Mouse (Mus musculus): ENCODE measurements around the gene Dgki. TPM values are rescaled to one million over a fixed set of nuclear protein-coding genes. Genes with fewer than 3 reads are reported as not detected.

The Dgki gene
- polyA plus RNA-seq, 1 experiment from 2014 or later = 0.97 TPM

GRCm38 (mm10) chr6:37195766-37196165, 104.2 kb downstream of the Dgki start:
- WGBS = 73% methylated on average over 4 of the region's 4 CpGs
- no peaks in the 10 kb centered on the region for H3K36me3 ChIP-seq (ENCODE audit: control insufficient read depth, insufficient read depth, low read length)
- no peak overlapping the region for H3K4me2 ChIP-seq (ENCODE audit: low read depth, severe bottlenecking)
- H3K27me3 ChIP-seq (ENCODE audit: control insufficient read depth, insufficient read depth, low read length) = no peaks in the 10 kb centered on the region
- ATAC-seq (ENCODE audit: insufficient number of reproducible peaks, low FRiP score, low TSS enrichment, low read depth) (no peak), DNase-seq (ENCODE audit: low spot score) (no peak)
- no peaks in the 10 kb centered on the region for H3K9me3 ChIP-seq (ENCODE audit: control insufficient read depth, low read length)
- no peak overlapping the region for H3K4me3 ChIP-seq (ENCODE audit: low read depth, low read length)
- no peak overlapping the region for H3K9ac ChIP-seq (ENCODE audit: low read length)
- no peak overlapping the region for H3K27ac ChIP-seq (replicated peaks; ENCODE audit: low read depth, low read length)
- no peaks in the 10 kb centered on the region for H3K4me1 ChIP-seq (ENCODE audit: control insufficient read depth, insufficient read depth, low read length)

DNA sequence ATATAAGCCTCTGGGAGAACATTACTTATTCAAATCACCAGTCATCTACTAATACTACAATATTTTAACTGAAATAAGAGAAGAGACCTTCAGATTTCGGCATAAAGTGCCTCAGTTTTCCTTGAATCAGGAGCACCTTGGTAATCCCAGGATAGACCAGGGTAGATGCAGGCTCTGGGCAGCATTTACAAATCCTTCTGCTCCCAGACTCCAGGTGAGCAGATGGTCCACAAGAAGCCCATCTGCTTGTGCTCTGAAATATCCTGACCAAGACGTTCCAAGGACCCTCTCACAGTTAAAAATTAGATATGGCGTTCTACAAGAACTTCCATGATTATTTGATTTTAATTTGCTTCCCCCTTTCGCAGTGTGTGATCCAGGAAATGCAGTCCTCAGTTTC, 118.0 kb downstream of the Dgki start:
- no peak overlapping the region for H3K27ac ChIP-seq (replicated peaks; ENCODE audit: low read depth, low read length)
- H3K9me3 ChIP-seq (ENCODE audit: control insufficient read depth, low read length) = no peaks in the 10 kb centered on the region
- no peak overlapping the region for H3K4me3 ChIP-seq (ENCODE audit: low read depth, low read length)
- DNase-seq (ENCODE audit: low spot score) (no peak), ATAC-seq (ENCODE audit: insufficient number of reproducible peaks, low FRiP score, low TSS enrichment, low read depth) (no peak)
- H3K36me3 ChIP-seq (ENCODE audit: control insufficient read depth, insufficient read depth, low read length) = no peaks in the 10 kb centered on the region
- H3K4me1 ChIP-seq (ENCODE audit: control insufficient read depth, insufficient read depth, low read length) = no peaks in the 10 kb centered on the region
- H3K4me2 ChIP-seq (ENCODE audit: low read depth, severe bottlenecking) = no peak overlapping the region
- no peak overlapping the region for H3K9ac ChIP-seq (ENCODE audit: low read length)
- 91% methylated on average over 4 of the region's 4 CpGs for WGBS
- H3K27me3 ChIP-seq (ENCODE audit: control insufficient read depth, insufficient read depth, low read length) = no peaks in the 10 kb centered on the region

- Histone ChIP-seq H3K4me3 (ENCODE audit: low read depth, low read length) (no peak overlapping the region), H3K9ac (ENCODE audit: low read length) (no peak overlapping the region), H3K27me3 (ENCODE audit: control insufficient read depth, insufficient read depth, low read length) (no peaks in the 10 kb centered on the region), H3K36me3 (ENCODE audit: control insufficient read depth, insufficient read depth, low read length) (no peaks in the 10 kb centered on the region), H3K9me3 (ENCODE audit: control insufficient read depth, low read length) (no peaks in the 10 kb centered on the region), H3K4me2 (ENCODE audit: low read depth, severe bottlenecking) (no peak overlapping the region), H3K4me1 (ENCODE audit: control insufficient read depth, insufficient read depth, low read length) (no peaks in the 10 kb centered on the region), H3K27ac (replicated peaks; ENCODE audit: low read depth, low read length) (no peak overlapping the region)
- ATAC-seq (ENCODE audit: insufficient number of reproducible peaks, low FRiP score, low TSS enrichment, low read depth) = no peak
- WGBS = 71% methylated on average over 12 of the region's 12 CpGs
- DNase-seq (ENCODE audit: low spot score) = no peak
Measured at GRCm38 (mm10) chr6:37171149-37171832, 128.7 kb downstream of the Dgki start.

DNA sequence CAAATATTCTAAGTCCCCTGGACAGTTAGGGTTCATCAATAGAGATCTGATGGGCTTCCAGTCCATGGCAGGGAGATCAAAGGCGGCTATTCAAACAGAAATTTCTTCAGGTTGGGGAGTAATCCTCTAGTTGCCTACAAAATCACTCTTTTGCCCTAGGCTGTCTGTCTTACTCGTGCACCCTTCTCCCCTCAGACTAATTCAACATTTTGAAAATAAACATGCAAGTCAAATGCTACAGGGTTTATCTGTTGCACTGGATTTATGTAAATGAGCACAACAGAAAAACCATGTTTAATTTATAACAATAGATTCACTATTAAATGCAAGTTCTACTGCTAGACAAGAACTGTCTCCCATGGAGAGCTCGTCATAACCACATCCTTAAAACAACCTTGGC, 141.1 kb downstream of the Dgki start:
- 76% methylated on average over 3 of the region's 3 CpGs for WGBS
- H3K9ac ChIP-seq (ENCODE audit: low read length) = no peak overlapping the region
- H3K4me2 ChIP-seq (ENCODE audit: low read depth, severe bottlenecking) = no peak overlapping the region
- no peak overlapping the region for H3K4me3 ChIP-seq (ENCODE audit: low read depth, low read length)
- ATAC-seq (ENCODE audit: insufficient number of reproducible peaks, low FRiP score, low TSS enrichment, low read depth) = no peak
- no peaks in the 10 kb centered on the region for H3K27me3 ChIP-seq (ENCODE audit: control insufficient read depth, insufficient read depth, low read length)
- no peaks in the 10 kb centered on the region for H3K9me3 ChIP-seq (ENCODE audit: control insufficient read depth, low read length)
- no peaks in the 10 kb centered on the region for H3K4me1 ChIP-seq (ENCODE audit: control insufficient read depth, insufficient read depth, low read length)
- DNase-seq (ENCODE audit: low spot score) = no peak
- no peak overlapping the region for H3K27ac ChIP-seq (replicated peaks; ENCODE audit: low read depth, low read length)
- no peaks in the 10 kb centered on the region for H3K36me3 ChIP-seq (ENCODE audit: control insufficient read depth, insufficient read depth, low read length)

GRCm38 (mm10) chr6:37154051-37154450, 145.9 kb downstream of the Dgki start:
- DNase-seq (ENCODE audit: low spot score) = no peak
- Histone ChIP-seq H3K36me3 (ENCODE audit: control insufficient read depth, insufficient read depth, low read length) (no peaks in the 10 kb centered on the region), H3K4me3 (ENCODE audit: low read depth, low read length) (no peak overlapping the region), H3K4me2 (ENCODE audit: low read depth, severe bottlenecking) (no peak overlapping the region), H3K27ac (replicated peaks; ENCODE audit: low read depth, low read length) (no peak overlapping the region), H3K27me3 (ENCODE audit: control insufficient read depth, insufficient read depth, low read length) (no peaks in the 10 kb centered on the region), H3K4me1 (ENCODE audit: control insufficient read depth, insufficient read depth, low read length) (no peaks in the 10 kb centered on the region), H3K9ac (ENCODE audit: low read length) (no peak overlapping the region), H3K9me3 (ENCODE audit: control insufficient read depth, low read length) (no peaks in the 10 kb centered on the region)
- 93% methylated on average over 1 of the region's 1 CpGs for WGBS
- ATAC-seq (ENCODE audit: insufficient number of reproducible peaks, low FRiP score, low TSS enrichment, low read depth) = no peak

DNA sequence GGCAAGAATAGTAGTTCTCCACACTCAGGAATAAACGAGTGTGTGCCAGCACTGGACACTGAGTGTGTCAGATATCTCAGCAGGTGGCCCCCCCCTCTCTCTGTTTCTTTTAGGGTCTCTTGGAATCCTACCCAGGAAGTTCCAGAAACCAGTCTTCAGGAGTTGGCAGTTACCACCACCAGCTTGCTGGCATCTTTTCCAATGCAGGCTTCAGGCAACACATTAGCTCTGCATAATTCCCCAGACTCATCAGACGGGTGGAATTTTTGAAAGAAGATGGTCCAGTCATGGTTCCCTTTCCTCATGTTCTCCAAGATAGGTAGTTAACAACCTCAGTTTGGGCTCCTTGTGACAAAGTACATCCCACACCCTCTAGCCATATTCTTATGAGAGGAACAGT, 149.5 kb downstream of the Dgki start:
- Histone ChIP-seq H3K4me1 (ENCODE audit: control insufficient read depth, insufficient read depth, low read length) (no peaks in the 10 kb centered on the region), H3K36me3 (ENCODE audit: control insufficient read depth, insufficient read depth, low read length) (no peaks in the 10 kb centered on the region), H3K27ac (replicated peaks; ENCODE audit: low read depth, low read length) (no peak overlapping the region), H3K4me3 (ENCODE audit: low read depth, low read length) (no peak overlapping the region), H3K4me2 (ENCODE audit: low read depth, severe bottlenecking) (no peak overlapping the region), H3K9me3 (ENCODE audit: control insufficient read depth, low read length) (no peaks in the 10 kb centered on the region), H3K27me3 (ENCODE audit: control insufficient read depth, insufficient read depth, low read length) (no peaks in the 10 kb centered on the region), H3K9ac (ENCODE audit: low read length) (no peak overlapping the region)
- no peak for DNase-seq (ENCODE audit: low spot score)
- ATAC-seq (ENCODE audit: insufficient number of reproducible peaks, low FRiP score, low TSS enrichment, low read depth) = no peak
- WGBS = 81% methylated on average over 2 of the region's 2 CpGs

DNA sequence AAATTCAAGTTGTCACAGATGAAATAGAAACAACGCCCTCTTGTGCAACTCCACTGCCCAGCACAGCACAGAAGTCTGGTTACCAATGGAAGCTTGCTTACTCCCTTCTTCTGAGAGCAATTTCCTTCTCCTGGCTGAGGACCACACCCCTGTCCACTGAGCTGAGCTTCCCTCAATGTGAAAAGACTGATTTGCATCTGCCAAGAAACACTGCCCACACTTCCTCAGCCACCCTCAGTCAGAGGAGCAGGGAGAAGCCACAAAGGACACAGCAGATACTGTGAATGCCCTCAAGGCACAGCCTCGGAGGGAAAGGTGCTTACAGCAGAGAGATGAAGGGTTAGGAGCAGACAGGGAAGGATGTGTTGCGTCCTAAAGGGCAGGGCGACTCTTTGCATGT, 149.9 kb downstream of the Dgki start:
- H3K27ac ChIP-seq (replicated peaks; ENCODE audit: low read depth, low read length) = no peak overlapping the region
- 62% methylated on average over 4 of the region's 4 CpGs for WGBS
- no peaks in the 10 kb centered on the region for H3K27me3 ChIP-seq (ENCODE audit: control insufficient read depth, insufficient read depth, low read length)
- ATAC-seq (ENCODE audit: insufficient number of reproducible peaks, low FRiP score, low TSS enrichment, low read depth) (no peak), DNase-seq (ENCODE audit: low spot score) (no peak)
- no peaks in the 10 kb centered on the region for H3K9me3 ChIP-seq (ENCODE audit: control insufficient read depth, low read length)
- no peak overlapping the region for H3K9ac ChIP-seq (ENCODE audit: low read length)
- no peak overlapping the region for H3K4me2 ChIP-seq (ENCODE audit: low read depth, severe bottlenecking)
- no peaks in the 10 kb centered on the region for H3K36me3 ChIP-seq (ENCODE audit: control insufficient read depth, insufficient read depth, low read length)
- no peaks in the 10 kb centered on the region for H3K4me1 ChIP-seq (ENCODE audit: control insufficient read depth, insufficient read depth, low read length)
- no peak overlapping the region for H3K4me3 ChIP-seq (ENCODE audit: low read depth, low read length)

- H3K27me3 ChIP-seq (ENCODE audit: control insufficient read depth, insufficient read depth, low read length) = no peaks in the 10 kb centered on the region
- no peak overlapping the region for H3K9ac ChIP-seq (ENCODE audit: low read length)
- DNase-seq (ENCODE audit: low spot score) = no peak
- no peak overlapping the region for H3K4me2 ChIP-seq (ENCODE audit: low read depth, severe bottlenecking)
- no peaks in the 10 kb centered on the region for H3K9me3 ChIP-seq (ENCODE audit: control insufficient read depth, low read length)
- H3K4me3 ChIP-seq (ENCODE audit: low read depth, low read length) = no peak overlapping the region
- ATAC-seq (ENCODE audit: insufficient number of reproducible peaks, low FRiP score, low TSS enrichment, low read depth) = no peak
- WGBS = 90% methylated on average over 6 of the region's 6 CpGs
- H3K36me3 ChIP-seq (ENCODE audit: control insufficient read depth, insufficient read depth, low read length) = no peaks in the 10 kb centered on the region
- H3K27ac ChIP-seq (replicated peaks; ENCODE audit: low read depth, low read length) = no peak overlapping the region
- H3K4me1 ChIP-seq (ENCODE audit: control insufficient read depth, insufficient read depth, low read length) = no peaks in the 10 kb centered on the region
Measured at GRCm38 (mm10) chr6:37149196-37149595, 150.8 kb downstream of the Dgki start.

GRCm38 (mm10) chr6:37147431-37148022, 152.5 kb downstream of the Dgki start:
- H3K9ac ChIP-seq (ENCODE audit: low read length) = no peak overlapping the region
- DNase-seq (ENCODE audit: low spot score) (no peak), ATAC-seq (ENCODE audit: insufficient number of reproducible peaks, low FRiP score, low TSS enrichment, low read depth) (no peak)
- no peaks in the 10 kb centered on the region for H3K27me3 ChIP-seq (ENCODE audit: control insufficient read depth, insufficient read depth, low read length)
- H3K4me3 ChIP-seq (ENCODE audit: low read depth, low read length) = no peak overlapping the region
- H3K36me3 ChIP-seq (ENCODE audit: control insufficient read depth, insufficient read depth, low read length) = no peaks in the 10 kb centered on the region
- WGBS = 93% methylated on average over 4 of the region's 4 CpGs
- no peaks in the 10 kb centered on the region for H3K4me1 ChIP-seq (ENCODE audit: control insufficient read depth, insufficient read depth, low read length)
- no peaks in the 10 kb centered on the region for H3K9me3 ChIP-seq (ENCODE audit: control insufficient read depth, low read length)
- no peak overlapping the region for H3K27ac ChIP-seq (replicated peaks; ENCODE audit: low read depth, low read length)
- no peak overlapping the region for H3K4me2 ChIP-seq (ENCODE audit: low read depth, severe bottlenecking)

Data from limb, embryonic 11.5 days (tissue).